Mouse (Mus musculus): ENCODE measurements around the gene Clec2h. TPM values are rescaled to one million over a fixed set of nuclear protein-coding genes. Genes with fewer than 3 reads are reported as not detected.

Gene Clec2h
- total RNA-seq, 2 experiments from 2014 or later = not detected

- DNase-seq (ENCODE audit: low spot score in 2 of 2) = no peak
- intact Hi-C loops (cut with DNase I) = no loop called here
Observed at GRCm38 (mm10) chr6:128701691-128702090, 39.5 kb downstream of the Clec2h start.

- intact Hi-C loops (cut with DNase I) = no loop called here
- no peak for DNase-seq (ENCODE audit: low spot score in 2 of 2)
Observed at GRCm38 (mm10) chr6:128722959-128723358, 60.8 kb downstream of the Clec2h start, which contains the start of gene Klrb1. TSS of gene Klrb1 (minus strand) at chr6:128723059.

Other genes starting within 250 kb of the Clec2h start
- 10 to 100 TPM; 17.5 to 24.4 TPM for gene Itfg2, start 237.5 kb upstream of the Clec2h start, total RNA-seq (2021)
- 100 to 1,000 TPM; 112 TPM for gene Fkbp4, start 223.7 kb upstream of the Clec2h start, total RNA-seq (2021)
- under 1 TPM in 1 of 2 experiments, not detected in 1; 0.09 TPM for gene Pzp, start 135.7 kb upstream of the Clec2h start, total RNA-seq (2021)
- gene A2ml1, start 80.8 kb upstream of the Clec2h start, total RNA-seq (2021) = 10 to 100 TPM; 15.3 to 19.5 TPM
- gene Klrb1a, start 38.9 kb upstream of the Clec2h start, total RNA-seq (2021) = not detected
- under 1 TPM in 1 of 2 experiments, not detected in 1; 0.47 TPM for gene Klrb1, start 60.7 kb downstream of the Clec2h start, total RNA-seq (2021)
- gene Klrb1c, start 126.8 kb downstream of the Clec2h start, total RNA-seq (2021) = not detected
- gene Gm44511, start 163.9 kb downstream of the Clec2h start, total RNA-seq (2021) = not detected
- gene Klrb1b, start 163.9 kb downstream of the Clec2h start, total RNA-seq (2021) = not detected
- gene Clec2i, start 225.2 kb downstream of the Clec2h start, total RNA-seq (2021) = under 1 TPM in 1 of 2 experiments, not detected in 1; 0.15 TPM
- gene BC035044, start 228.7 kb downstream of the Clec2h start, total RNA-seq (2021) = 1 to 10 TPM in 1 of 2 experiments, under 1 TPM in 1; 0.97 to 1.3 TPM